Mouse (Mus musculus) left cerebral cortex, adult 8-10 months (tissue): Measurements from ENCODE around the gene Actl7a. TPM values are rescaled to one million over a fixed set of nuclear protein-coding genes. Genes with fewer than 3 reads are reported as not detected.

Experiments
- DNase-seq, 2 experiments: peaks; one replicate each; pipeline ENCODE4 v3.0.0; 2022; ENCODE audit warnings: low spot score in 2 of 2
- total RNA-seq, 4 experiments: library from RNA; stranded (reverse); gene quantifications; 2 replicates each; pipeline ENCODE4 v1.2.4; 2022

Actl7a gene
- not detected for total RNA-seq

DNA sequence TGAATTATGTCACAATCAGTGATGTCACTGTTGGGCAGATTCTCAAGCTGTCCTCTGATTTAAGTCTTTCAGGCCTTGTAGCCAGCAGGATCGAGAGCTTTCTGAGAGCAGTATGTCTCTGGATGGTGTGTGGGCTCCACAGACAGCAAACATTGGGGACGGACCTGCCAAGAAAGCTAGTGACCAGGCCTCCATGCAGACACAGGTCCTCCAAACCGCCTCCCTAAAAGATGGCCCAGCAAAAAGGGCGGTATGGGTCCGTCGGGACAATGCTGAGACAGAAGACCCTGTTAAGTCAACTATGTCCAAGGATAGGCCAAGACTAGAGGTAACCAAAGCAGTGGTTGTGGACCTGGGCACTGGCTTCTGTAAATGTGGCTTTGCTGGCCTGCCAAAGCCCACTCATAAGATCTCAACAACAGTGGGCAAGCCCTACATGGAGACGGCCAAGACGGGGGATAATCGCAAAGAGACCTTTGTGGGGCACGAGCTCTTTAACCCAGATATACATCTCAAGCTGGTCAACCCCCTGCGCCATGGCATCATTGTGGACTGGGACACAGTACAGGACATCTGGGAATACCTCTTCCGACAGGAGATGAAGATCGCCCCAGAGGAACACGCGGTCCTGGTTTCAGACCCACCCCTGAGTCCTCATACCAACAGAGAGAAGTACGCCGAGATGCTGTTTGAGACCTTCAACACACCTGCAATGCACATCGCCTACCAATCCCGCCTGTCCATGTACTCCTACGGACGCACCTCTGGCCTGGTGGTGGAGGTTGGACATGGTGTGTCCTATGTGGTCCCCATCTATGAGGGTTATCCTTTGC, at the start of gene Actl7a:
TSS of gene Actl7a (plus strand) at position 51 of the 833 bp plus-strand sequence.
- DNase-seq: no peak

GRCm38 (mm10) chr4:56696401-56696800, 46.8 kb upstream of the Actl7a start:
- no peak for DNase-seq

DNA sequence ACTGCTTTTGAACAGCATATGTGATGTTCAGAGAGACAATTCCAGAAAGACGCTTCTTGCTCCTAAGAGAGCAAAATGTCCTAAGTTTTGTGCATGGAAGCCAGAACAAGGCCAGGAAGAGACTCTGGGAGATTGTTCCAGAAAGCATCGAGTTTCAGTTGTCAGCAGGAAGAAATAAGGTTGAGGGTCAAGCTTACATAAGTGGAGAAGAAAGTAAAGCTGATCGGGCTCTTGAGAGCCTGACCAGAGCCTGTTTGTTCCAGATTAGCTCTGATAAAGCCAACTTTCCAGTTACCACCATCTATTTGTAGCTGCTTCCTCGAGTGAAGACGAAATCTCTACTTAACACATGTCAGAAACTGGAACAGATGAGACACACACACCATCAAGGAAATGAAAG, 44.5 kb upstream of the Actl7a start:
- DNase-seq: no peak

- no peak for DNase-seq
Observed at GRCm38 (mm10) chr4:56702234-56702633, 41.0 kb upstream of the Actl7a start.

DNA sequence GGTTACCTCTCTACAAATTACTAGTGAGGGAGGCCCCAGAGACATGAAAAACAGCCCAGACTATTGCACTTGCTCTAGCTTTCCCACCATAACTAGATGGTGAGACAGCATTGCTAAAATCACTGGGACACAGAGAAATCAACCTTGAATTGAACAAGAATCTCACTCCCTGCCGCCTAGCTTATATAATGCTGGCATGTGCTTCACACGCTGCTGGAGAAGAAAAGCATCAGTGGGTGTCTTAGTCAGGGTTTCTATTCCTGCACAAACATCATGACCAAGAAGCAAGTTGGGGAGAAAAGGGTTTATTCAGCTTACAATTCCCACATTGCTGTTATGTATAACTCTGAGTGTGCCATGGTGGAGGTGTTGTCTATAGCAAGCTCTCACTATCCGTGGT, 30.1 kb upstream of the Actl7a start:
- DNase-seq: peak in 1 of 2 experiments; percentile 74

GRCm38 (mm10) chr4:56716801-56717200, 26.4 kb upstream of the Actl7a start:
- no peak for DNase-seq

DNA sequence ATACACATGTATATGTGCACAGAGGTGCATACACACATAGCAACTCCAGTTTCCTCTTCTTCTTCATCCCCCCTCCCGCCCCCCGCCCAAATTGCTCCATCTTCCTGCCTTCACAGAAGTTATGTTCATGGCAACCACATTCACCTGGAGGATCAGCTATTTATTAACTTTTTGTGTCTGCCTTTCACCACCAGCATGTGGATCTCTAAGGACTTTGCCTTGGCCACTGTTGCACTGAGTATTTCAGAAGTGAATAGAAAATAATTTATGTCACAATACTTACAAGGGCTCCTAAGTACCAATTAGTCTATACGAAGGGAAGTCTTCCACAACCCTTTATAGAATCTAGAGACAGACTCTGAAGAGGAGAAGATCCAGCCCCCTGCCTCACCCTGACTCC, 25.3 kb upstream of the Actl7a start:
- DNase-seq: no peak

DNA sequence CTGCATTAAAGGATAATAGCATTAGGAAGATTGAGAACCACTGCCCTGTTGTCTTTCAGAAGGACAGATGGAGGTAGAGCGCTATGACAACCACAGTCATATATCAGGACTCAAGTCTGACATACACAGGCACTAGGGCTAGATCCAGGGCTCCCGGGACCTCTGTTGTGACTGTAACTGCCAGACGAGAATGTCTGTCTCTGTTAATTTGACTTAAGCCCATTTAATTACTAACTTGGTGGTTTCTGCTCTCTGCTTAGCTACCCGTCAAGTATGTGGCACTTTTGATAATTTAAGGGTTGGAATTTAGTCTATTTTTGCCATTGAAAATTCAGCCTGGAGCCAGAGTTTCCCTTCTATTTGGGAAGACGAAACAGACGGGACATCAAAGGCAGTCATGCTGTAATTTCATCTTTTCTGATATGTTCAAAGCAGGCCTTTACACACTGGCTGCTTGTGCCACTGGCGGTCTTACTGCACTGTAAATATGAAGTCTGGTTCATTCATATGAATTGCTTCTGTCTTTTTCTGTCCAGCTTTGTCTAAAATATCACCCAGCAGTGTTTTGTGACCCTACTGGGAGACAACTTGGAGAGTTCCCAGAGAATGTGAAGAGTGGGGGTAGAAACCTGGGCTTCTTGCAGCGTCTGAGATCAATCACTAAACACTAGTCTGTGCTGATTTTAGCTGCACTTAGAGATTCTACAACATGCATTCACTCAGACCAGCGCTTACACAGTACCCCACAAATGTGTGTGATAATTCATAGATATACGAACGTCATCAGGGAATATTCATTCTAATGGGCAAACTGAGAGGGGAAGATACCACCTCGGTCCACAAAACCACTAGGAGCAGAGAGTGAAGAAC, 24.4 kb upstream of the Actl7a start:
- no peak for DNase-seq

DNA sequence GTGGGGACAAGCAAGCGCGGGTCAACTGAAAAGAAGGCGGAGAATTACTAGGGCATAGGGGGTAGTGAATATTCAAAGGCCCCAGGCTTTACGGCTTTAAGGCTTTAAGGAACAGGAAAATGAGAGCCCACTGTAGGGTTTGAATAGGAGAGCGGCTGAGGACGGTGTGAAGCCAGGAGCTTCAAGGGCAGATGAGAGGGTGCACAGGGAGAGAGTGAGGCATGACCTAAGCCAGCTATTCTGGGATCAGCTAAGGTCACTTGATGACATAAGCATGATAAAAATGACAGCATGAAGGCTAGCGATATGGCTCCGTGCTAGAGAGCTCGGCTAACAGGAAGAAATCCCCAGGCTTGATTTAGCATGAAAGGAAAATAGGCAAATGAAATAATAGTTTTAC, 23.8 kb upstream of the Actl7a start:
- no peak for DNase-seq

GRCm38 (mm10) chr4:56720403-56720802, 22.8 kb upstream of the Actl7a start:
- no peak for DNase-seq

GRCm38 (mm10) chr4:56721469-56721868, 21.7 kb upstream of the Actl7a start:
- no peak for DNase-seq

DNA sequence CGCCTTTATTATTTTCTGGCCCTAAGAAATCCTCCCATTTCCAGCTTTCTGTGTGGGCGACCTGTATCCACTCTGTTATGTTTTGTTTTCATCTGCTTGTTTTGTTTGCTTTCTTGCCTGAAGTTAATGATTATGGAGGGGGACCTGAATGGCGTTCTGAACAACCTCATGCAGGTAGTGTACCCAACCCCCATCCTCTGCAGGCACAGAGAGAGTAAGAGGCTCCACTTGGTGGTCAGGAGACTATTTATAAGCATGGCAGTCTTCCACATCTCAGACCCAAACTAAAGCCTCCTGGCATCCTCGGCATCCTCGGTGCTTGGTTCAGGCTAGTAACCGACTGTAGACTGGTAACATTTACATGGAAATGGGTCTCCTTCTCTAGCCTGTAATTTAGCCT, 20.9 kb upstream of the Actl7a start:
- no peak for DNase-seq

DNA sequence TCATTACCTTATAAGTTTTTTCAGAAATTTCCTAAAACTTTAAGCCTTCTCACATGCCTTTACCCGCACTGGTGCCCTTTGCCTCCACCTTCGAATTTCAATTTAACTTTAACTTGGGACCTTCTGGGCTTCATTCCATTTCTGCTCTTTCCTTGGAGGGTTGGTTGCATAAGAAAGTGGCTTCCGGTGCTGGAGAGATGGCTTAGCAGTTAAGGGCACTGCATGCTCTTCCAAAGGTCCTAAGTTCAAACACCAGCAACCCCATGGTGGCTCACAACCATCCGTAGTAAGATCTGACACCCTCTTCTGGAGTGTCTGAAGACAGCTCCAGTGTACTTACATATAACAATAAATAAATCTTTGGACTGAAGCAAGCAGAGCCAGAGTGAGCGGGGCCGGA, 20.0 kb upstream of the Actl7a start:
- peak in 1 of 2 experiments; percentile 3 for DNase-seq

DNA sequence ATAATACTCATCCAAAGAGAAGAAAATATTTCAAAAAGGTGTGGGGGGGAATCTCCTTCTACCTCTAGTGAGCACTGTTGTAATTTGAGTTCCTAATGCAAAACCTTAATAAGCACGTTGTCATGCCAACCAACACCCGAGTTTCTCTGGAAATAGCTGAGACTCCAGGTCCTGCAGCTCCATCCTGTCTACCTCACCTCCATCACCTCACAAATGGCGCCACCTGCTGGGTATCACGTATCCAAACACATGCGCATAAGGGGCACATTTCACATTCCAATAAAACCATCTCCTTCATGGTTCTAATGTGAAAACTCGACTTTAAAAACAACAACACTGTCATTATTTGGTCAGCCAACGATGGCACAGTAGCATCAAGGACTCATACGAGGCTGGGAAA, 17.4 kb upstream of the Actl7a start:
- peak in 1 of 2 experiments; percentile 16 for DNase-seq

- no peak for DNase-seq
Observed at GRCm38 (mm10) chr4:56740020-56740485, 3.2 kb upstream of the Actl7a start, which contains the start of gene Gm26657. Gene Gm26657 (plus strand): TSS chr4:56740070.

GRCm38 (mm10) chr4:56740611-56741010, 2.6 kb upstream of the Actl7a start:
- no peak for DNase-seq

DNA sequence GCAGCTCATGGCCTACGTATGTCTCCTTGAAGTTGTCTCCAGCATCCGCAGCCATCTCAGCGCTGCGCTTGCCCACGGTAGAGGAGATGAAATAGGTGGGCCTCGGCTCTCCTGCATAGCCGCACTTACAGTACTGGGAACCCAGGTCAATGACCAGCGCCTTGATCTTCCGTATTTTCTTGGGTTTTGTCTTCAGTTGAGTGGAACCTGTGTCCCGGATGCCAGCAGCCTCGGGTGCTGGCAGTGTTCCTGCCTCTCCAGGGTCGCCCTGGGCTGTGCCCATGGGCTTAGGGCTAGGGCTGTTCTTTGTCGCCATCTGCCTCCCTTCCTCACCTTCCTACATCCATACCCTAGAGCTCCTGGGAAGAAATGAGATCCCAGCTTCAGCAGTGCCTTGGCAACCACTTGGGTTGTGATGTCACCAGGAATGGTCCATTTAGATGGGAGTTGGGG, 2.1 kb upstream of the Actl7a start, which contains the start of gene Actl7b:
TSS of gene Actl7b (minus strand) at position 403 of the 453 bp plus-strand sequence.
- no peak for DNase-seq

DNA sequence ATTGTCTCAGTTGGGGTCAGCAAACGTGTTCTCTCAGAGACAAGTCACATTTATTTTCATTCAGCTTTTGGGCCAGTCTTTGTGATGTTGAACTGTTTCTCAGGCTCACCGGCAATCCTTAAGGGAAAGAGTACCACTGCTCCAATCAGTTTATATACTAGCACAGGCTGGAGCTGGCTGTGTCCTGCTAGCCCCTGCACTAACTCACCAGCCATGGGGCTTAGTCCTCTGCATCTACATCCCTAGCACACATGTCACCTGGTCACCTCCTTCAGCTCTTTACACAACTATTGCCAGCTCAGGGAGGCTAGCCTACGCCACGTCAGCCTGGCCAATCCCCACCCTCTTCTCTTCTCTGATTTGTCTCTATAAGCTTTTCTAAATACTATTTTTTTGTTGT, 515 bp upstream of the Actl7a start:
- no peak for DNase-seq

DNA sequence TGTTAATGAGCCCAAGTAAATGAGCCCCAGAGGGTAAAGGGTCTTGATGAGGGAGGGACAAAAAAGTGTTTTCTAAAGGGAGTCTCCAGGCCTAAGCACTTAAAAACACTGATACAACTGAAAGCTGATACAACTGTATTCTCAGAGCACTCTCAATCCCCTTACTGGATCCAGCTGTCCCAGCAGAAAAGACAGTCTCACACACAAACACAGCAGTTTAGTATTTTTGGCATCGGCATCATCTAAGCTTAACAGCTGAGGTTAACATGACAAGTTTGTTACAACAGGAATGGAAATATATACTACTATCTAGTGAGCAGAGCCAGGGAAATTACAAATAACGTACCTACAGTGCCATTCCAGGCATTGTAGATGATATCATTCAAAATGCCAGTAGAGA, 3.1 kb downstream of the Actl7a start:
- no peak for DNase-seq

DNA sequence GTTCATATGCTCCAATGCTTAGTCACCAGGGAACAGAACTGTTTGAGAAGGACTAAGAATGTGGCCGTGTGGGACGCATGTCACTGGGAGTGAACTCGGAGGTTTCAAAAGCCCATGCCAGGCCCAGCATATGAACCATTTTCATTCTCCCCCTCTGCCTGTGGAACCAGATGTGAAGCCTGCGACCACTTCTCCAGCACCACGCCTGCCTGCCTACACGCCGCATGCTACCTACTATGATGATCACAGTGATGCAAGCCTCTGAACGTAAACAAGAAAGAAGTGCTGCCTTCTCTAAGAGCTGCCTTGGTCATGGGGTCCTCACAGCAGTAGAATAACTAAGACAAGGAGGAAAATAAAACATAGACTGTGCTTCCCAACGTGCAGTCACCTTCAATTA, 4.2 kb downstream of the Actl7a start:
- DNase-seq: no peak

GRCm38 (mm10) chr4:56756021-56756420, 12.8 kb downstream of the Actl7a start:
- no peak for DNase-seq

DNA sequence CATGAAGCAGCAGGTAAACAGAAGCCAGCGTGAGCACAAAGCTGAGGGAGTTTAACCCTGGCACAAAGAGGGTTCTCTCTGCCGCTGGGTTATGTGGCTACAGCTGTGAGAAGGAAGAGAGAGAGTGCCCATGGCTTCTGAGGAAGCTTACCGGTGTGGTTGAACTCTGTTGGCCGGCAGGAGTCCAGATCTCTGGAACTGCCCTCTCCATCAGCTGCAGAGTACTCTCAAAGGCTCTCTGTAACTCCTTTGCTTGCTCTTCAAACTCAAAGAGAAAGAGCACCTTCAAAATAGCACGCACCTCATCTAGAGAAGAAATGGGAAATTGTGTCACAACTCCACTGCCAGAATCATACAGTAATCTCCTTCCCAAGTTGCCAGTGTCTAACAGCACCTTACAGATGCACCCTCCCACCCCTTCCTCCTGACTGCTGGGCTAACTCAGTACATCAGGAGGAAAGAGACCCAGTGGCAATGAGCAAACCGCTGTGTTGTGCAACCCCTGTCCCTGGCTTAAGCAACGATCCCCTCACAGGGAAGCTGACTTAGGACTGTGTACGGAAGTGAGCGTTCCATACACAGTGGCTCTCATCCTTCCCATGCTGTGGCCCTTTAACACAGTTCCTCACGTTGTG, 13.9 kb downstream of the Actl7a start:
- DNase-seq: no peak
